Mouse (Mus musculus) layer of hippocampus, adult 2 months (tissue): ENCODE measurements at regions not wholly inside any gene's neighbourhood (a gene's known extent, or its start where the extent isn't known, plus 50 kb on each side); places are given as distances from the start of the nearest gene placed in this dataset.

ENCODE experiments used
- DNase-seq, 2 experiments: peaks; one replicate each; pipeline ENCODE4 v3.0.0; 2022; ENCODE audit warnings: low spot score in 2 of 2
- H3K27ac ChIP-seq: fragments of 200-600 bp; 2 replicates; pipeline ENCODE4 v1.8.1; 2022
- H3K4me3 ChIP-seq: fragments of 200-600 bp; 2 replicates; pipeline ENCODE4 v1.8.1; 2022; ENCODE audit warnings: mild to moderate bottlenecking
- CTCF ChIP-seq: fragments of 200-600 bp; conservative IDR thresholded peaks from 2 replicates; pipeline ENCODE4 v1.8.1; 2022; ENCODE audit warnings: antibody characterized with exemption, mild to moderate bottlenecking, moderate library complexity

- no peak for DNase-seq
- no peak overlapping the region for H3K27ac ChIP-seq
- no peak for TF ChIP-seq CTCF
- H3K4me3 ChIP-seq, result no peak overlapping the region
Measured at GRCm38 (mm10) chr13:48316747-48317146, 55.7 kb downstream of the Id4 start.

GRCm38 (mm10) chr13:48317457-48317856 lies 56.4 kb downstream of the Id4 start:
- TF ChIP-seq CTCF, result no peak
- no peak overlapping the region for H3K4me3 ChIP-seq
- H3K27ac ChIP-seq, result no peak overlapping the region
- DNase-seq, result no peak

- no peak for DNase-seq
- TF ChIP-seq CTCF, result no peak
- no peak overlapping the region for H3K4me3 ChIP-seq
- no peak overlapping the region for H3K27ac ChIP-seq
Measured at GRCm38 (mm10) chr13:48319001-48319400, 58.0 kb downstream of the Id4 start.

- no peak for TF ChIP-seq CTCF
- Histone ChIP-seq H3K4me3 (no peak overlapping the region), H3K27ac (no peak overlapping the region)
- DNase-seq, result peak in 1 of 2 experiments; percentile 1
Measured at GRCm38 (mm10) chr13:48324290-48324718, 63.3 kb downstream of the Id4 start.

- no peak overlapping the region for H3K4me3 ChIP-seq
- no peak for TF ChIP-seq CTCF
- DNase-seq, result no peak
- H3K27ac ChIP-seq, result no peak overlapping the region
Measured at GRCm38 (mm10) chr13:48330619-48331018, 69.6 kb downstream of the Id4 start.

- TF ChIP-seq CTCF, result no peak
- H3K4me3 ChIP-seq, result no peak overlapping the region
- no peak overlapping the region for H3K27ac ChIP-seq
- no peak for DNase-seq
Measured at GRCm38 (mm10) chr13:48336135-48336534, 75.1 kb downstream of the Id4 start.

- no peak for TF ChIP-seq CTCF
- no peak for DNase-seq
- Histone ChIP-seq H3K4me3 (no peak overlapping the region), H3K27ac (no peak overlapping the region)
Measured at GRCm38 (mm10) chr13:48336602-48337001, 75.6 kb downstream of the Id4 start.

- TF ChIP-seq CTCF, result no peak
- Histone ChIP-seq H3K27ac (no peak overlapping the region), H3K4me3 (no peak overlapping the region)
- no peak for DNase-seq
Measured at GRCm38 (mm10) chr13:48338561-48338960, 77.5 kb downstream of the Id4 start.

- H3K27ac ChIP-seq, result no peak overlapping the region
- no peak for TF ChIP-seq CTCF
- no peak overlapping the region for H3K4me3 ChIP-seq
- no peak for DNase-seq
Measured at GRCm38 (mm10) chr13:48350124-48350523, 89.1 kb downstream of the Id4 start.

GRCm38 (mm10) chr13:48350955-48351354 lies 89.9 kb downstream of the Id4 start:
- no peak for TF ChIP-seq CTCF
- H3K27ac ChIP-seq, result no peak overlapping the region
- no peak for DNase-seq

GRCm38 (mm10) chr13:48357118-48357517 lies 96.1 kb downstream of the Id4 start:
- no peak for DNase-seq
- no peak overlapping the region for H3K4me3 ChIP-seq
- H3K27ac ChIP-seq, result no peak overlapping the region
- no peak for TF ChIP-seq CTCF

More at GRCm38 (mm10) chr13:48350955-48351354, 89.9 kb downstream of the Id4 start:
- H3K4me3 ChIP-seq, result no peak overlapping the region

GRCm38 (mm10) chr13:48357640-48358039 lies 96.6 kb downstream of the Id4 start:
- no peak for TF ChIP-seq CTCF
- Histone ChIP-seq H3K27ac (no peak overlapping the region), H3K4me3 (no peak overlapping the region)
- peak in 1 of 2 experiments; percentile 7 for DNase-seq

- no peak for TF ChIP-seq CTCF
- no peak for DNase-seq
- H3K4me3 ChIP-seq, result no peak overlapping the region
- H3K27ac ChIP-seq, result no peak overlapping the region
Measured at GRCm38 (mm10) chr13:48371060-48371459, 110.0 kb downstream of the Id4 start.

- H3K27ac ChIP-seq, result no peak overlapping the region
- no peak for DNase-seq
- TF ChIP-seq CTCF, result no peak
- H3K4me3 ChIP-seq, result no peak overlapping the region
Measured at GRCm38 (mm10) chr13:48376405-48376804, 115.4 kb downstream of the Id4 start.

GRCm38 (mm10) chr13:48383580-48384445 lies 122.8 kb downstream of the Id4 start:
- no peak for DNase-seq
- TF ChIP-seq CTCF, result no peak
- no peak overlapping the region for H3K4me3 ChIP-seq
- no peak overlapping the region for H3K27ac ChIP-seq
